Mouse (Mus musculus) myocyte (in vitro differentiated cells): ENCODE results near the gene Cpne5.

Experiments used
- E2F4 ChIP-seq: IDR thresholded peaks from one replicate; pipeline ENCODE4 v1.6.1; 2011; ENCODE audit warnings: mild to moderate bottlenecking, control low read depth, moderate library complexity; ENCODE audit not compliant: insufficient read depth
- MAX ChIP-seq: IDR thresholded peaks from one replicate; pipeline ENCODE4 v1.6.1; 2011; ENCODE audit warnings: low read depth, mild to moderate bottlenecking, control low read depth
- MYOD1 ChIP-seq, 3 experiments: IDR thresholded peaks; one replicate each; pipeline ENCODE4 v1.6.1; 2011; ENCODE audit warnings: control low read depth in 2 of 3, low read depth in 2 of 3, mild to moderate bottlenecking in 2 of 3, moderate library complexity in 1 of 3; ENCODE audit not compliant: insufficient read length in 2 of 3, control insufficient read depth in 1 of 3
- POLR2A ChIP-seq: IDR thresholded peaks from one replicate; pipeline ENCODE4 v1.6.1; 2011; ENCODE audit warnings: low read depth, mild to moderate bottlenecking, control low read depth, moderate library complexity; ENCODE audit not compliant: insufficient read length
- POLR2AphosphoS2 ChIP-seq: IDR thresholded peaks from one replicate; pipeline ENCODE4 v1.6.1; 2011; ENCODE audit warnings: low read depth, control low read depth; ENCODE audit not compliant: insufficient read length
- REST ChIP-seq: IDR thresholded peaks from one replicate; pipeline ENCODE4 v1.6.1; 2011; ENCODE audit warnings: mild to moderate bottlenecking, control low read depth, moderate library complexity; ENCODE audit not compliant: insufficient read depth, insufficient read length
- USF1 ChIP-seq: IDR thresholded peaks from one replicate; pipeline ENCODE4 v1.6.1; 2011; ENCODE audit warnings: low read depth, mild to moderate bottlenecking, control low read depth, moderate library complexity

DNA sequence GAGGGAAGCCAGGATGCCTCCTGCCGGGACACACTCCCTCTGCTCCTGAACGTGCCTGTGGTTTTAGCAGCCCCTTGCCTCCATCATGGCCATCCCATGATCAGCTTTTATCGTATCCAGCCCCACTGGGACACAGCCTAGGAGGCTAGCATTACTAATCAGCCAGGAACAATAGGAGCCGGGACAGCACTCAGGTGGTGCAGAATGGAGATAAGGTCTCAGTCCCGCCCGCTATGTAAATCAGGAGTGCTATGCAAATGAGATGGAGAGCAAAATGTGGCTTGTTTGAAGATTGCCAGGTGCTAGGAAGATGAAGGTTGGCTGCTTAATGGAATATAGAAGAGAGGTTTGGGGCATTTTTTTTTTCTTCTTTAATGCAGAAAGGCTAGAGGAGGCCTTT lies 72.5 kb downstream of the Cpne5 start:
- TF ChIP-seq POLR2A (no peak), MYOD1 (IDR thresholded peaks at IDR 0.05; ENCODE audit: control insufficient read depth in 1 of 3, insufficient read length in 2 of 3, low read depth in 2 of 3) (no peak), POLR2AphosphoS2 (no peak), MAX (no peak), E2F4 (no peak), USF1 (no peak), REST (no peak)
